Mouse (Mus musculus): Measurements from ENCODE around the gene Notum.

GRCm38 (mm10) chr11:120609250-120609649 lies 51.7 kb downstream of the Notum start:
- TF ChIP-seq CTCF (IDR thresholded peaks at IDR 0.05; ENCODE audit: borderline replicate concordance, control insufficient read depth, extremely low read depth, insufficient read depth, low read length, poor library complexity) (no peak), POLR2A (IDR thresholded peaks at IDR 0.05; ENCODE audit: control insufficient read depth, extremely low read depth, insufficient read depth, low read length, poor library complexity) (no peak)

Measured in thymus, adult 2 months (tissue).